Mouse (Mus musculus) neutrophil, adult 5-6 weeks (primary cell): ENCODE data around the gene Cxcr6. TPM values are rescaled to one million over a fixed set of nuclear protein-coding genes. Genes with fewer than 3 reads are reported as not detected.
"Not testable (repeated sequence)": the region's sequence is repeated elsewhere in the genome, so short reads cannot be mapped to it uniquely, and the experiment has no call there.

Source experiments
- ATAC-seq: fragments of 151-379, 151-347 bp; 2 replicates; pipeline ENCODE4 v1.8.0; 2017; ENCODE audit warnings: mild to moderate bottlenecking, moderate TSS enrichment; ENCODE audit not compliant: insufficient number of reproducible peaks, poor library complexity, low FRiP score, severe bottlenecking; ENCODE audit errors: extremely low read depth
- total RNA-seq: library from RNA; stranded (forward); fragments of 200-1000 nt; gene quantifications from 2 replicates; pipeline ENCODE4 v1.2.3, GENCODE M21; 2017

Cxcr6 gene
- 5.1 and 6.0 TPM in 2 replicates for total RNA-seq

- no peak for ATAC-seq
Measured at GRCm38 (mm10) chr9:123806267-123806666, at the start of gene Cxcr6. Gene Cxcr6 (plus strand): TSS chr9:123806475.

- ATAC-seq = no peak
Measured at GRCm38 (mm10) chr9:123756752-123757151, 49.5 kb upstream of the Cxcr6 start.

GRCm38 (mm10) chr9:123757326-123757725, 48.9 kb upstream of the Cxcr6 start:
- ATAC-seq = no peak

- no peak for ATAC-seq
Measured at GRCm38 (mm10) chr9:123758156-123758555, 48.1 kb upstream of the Cxcr6 start.

GRCm38 (mm10) chr9:123758645-123759044, 47.6 kb upstream of the Cxcr6 start:
- no peak for ATAC-seq

GRCm38 (mm10) chr9:123760806-123761205, 45.5 kb upstream of the Cxcr6 start:
- no peak for ATAC-seq

GRCm38 (mm10) chr9:123762886-123763285, 43.4 kb upstream of the Cxcr6 start:
- peak; percentile 76 for ATAC-seq

- ATAC-seq = no peak
Measured at GRCm38 (mm10) chr9:123763771-123764170, 42.5 kb upstream of the Cxcr6 start.

GRCm38 (mm10) chr9:123766996-123767395, 39.3 kb upstream of the Cxcr6 start:
- ATAC-seq = no peak

- ATAC-seq = no peak
Measured at GRCm38 (mm10) chr9:123768443-123768842, 37.8 kb upstream of the Cxcr6 start.

- ATAC-seq = peak; percentile 36; the same call in 1 of the 2 replicates
Measured at GRCm38 (mm10) chr9:123769532-123769931, 36.7 kb upstream of the Cxcr6 start.

- ATAC-seq = not testable (repeated sequence)
Measured at GRCm38 (mm10) chr9:123773299-123773698, 33.0 kb upstream of the Cxcr6 start.

GRCm38 (mm10) chr9:123788855-123789529, 17.3 kb upstream of the Cxcr6 start:
- ATAC-seq = no peak

- ATAC-seq = peak; percentile 62; the same call in 1 of the 2 replicates
Measured at GRCm38 (mm10) chr9:123796174-123796573, 10.1 kb upstream of the Cxcr6 start.

- no peak for ATAC-seq
Measured at GRCm38 (mm10) chr9:123801527-123801926, 4.7 kb upstream of the Cxcr6 start.

- ATAC-seq = no peak
Measured at GRCm38 (mm10) chr9:123802421-123802820, 3.9 kb upstream of the Cxcr6 start.

- no peak for ATAC-seq
Measured at GRCm38 (mm10) chr9:123802896-123803295, 3.4 kb upstream of the Cxcr6 start.

GRCm38 (mm10) chr9:123805241-123805640, 1.0 kb upstream of the Cxcr6 start:
- 0 out of 2 replicates have a peak, but pooled peaks have one; percentile 13 for ATAC-seq

GRCm38 (mm10) chr9:123808583-123808982, 2.3 kb downstream of the Cxcr6 start:
- ATAC-seq = no peak

GRCm38 (mm10) chr9:123811831-123812230, 5.6 kb downstream of the Cxcr6 start:
- no peak for ATAC-seq

GRCm38 (mm10) chr9:123814326-123814725, 8.1 kb downstream of the Cxcr6 start:
- no peak for ATAC-seq
